Mouse (Mus musculus) CH12.LX (cell line): ENCODE data around the gene Grin2c. TPM values are rescaled to one million over a fixed set of nuclear protein-coding genes. Genes with fewer than 3 reads are reported as not detected.

Experiments used
- DNase-seq: peaks from one replicate; pipeline ENCODE4 v3.0.0-alpha.2; 2013; ENCODE audit errors: extremely low read depth
- H3K27ac ChIP-seq: 2 replicates; pipeline ENCODE4 v1.5.1; 2012; ENCODE audit warnings: low read depth, mild to moderate bottlenecking, control low read depth, moderate library complexity; ENCODE audit not compliant: insufficient read depth
- H3K27me3 ChIP-seq: replicated peaks from 2 replicates; pipeline ENCODE3; 2012; ENCODE audit warnings: inconsistent platforms
- H3K36me3 ChIP-seq, 2 experiments: replicated peaks in 1 of 2; 2 replicates each; pipeline versions ENCODE3 to v1.6.1; 2012; ENCODE audit warnings: inconsistent platforms in 1 of 2, low read length in 1 of 2, mild to moderate bottlenecking in 1 of 2, mixed read lengths in 1 of 2, moderate library complexity in 1 of 2; ENCODE audit not compliant: control insufficient read depth in 1 of 2, insufficient read depth in 1 of 2
- H3K4me1 ChIP-seq, 2 experiments: 2 replicates each; pipeline ENCODE4 v1.6.1; 2012; ENCODE audit warnings: inconsistent platforms in 1 of 2, moderate library complexity in 1 of 2; ENCODE audit not compliant: insufficient read depth in 2 of 2, control insufficient read depth in 1 of 2
- H3K4me2 ChIP-seq: 2 replicates; pipeline ENCODE4 v1.6.1; 2012; ENCODE audit warnings: low read depth, mild to moderate bottlenecking, control low read depth; ENCODE audit not compliant: poor library complexity, insufficient read depth, severe bottlenecking
- H3K4me3 ChIP-seq, 3 experiments: fragments of 150-350 bp in 1 of 3; sonication (generic) in 1 of 3; replicated peaks in 1 of 3; 2 replicates each; pipeline versions ENCODE3 to v1.5.1; 2011 to 2012; ENCODE audit warnings: low read depth in 2 of 3, low read length in 2 of 3, mild to moderate bottlenecking in 2 of 3, moderate library complexity in 2 of 3, control low read depth in 1 of 3, improper control_type of control experiment in 1 of 3, inconsistent platforms in 1 of 3, mixed read lengths in 1 of 3; ENCODE audit not compliant: poor library complexity in 1 of 3
- H3K79me2 ChIP-seq: replicated peaks from 2 replicates; pipeline ENCODE4 v1.6.1; 2012; ENCODE audit warnings: mild to moderate bottlenecking, moderate library complexity; ENCODE audit not compliant: control insufficient read depth, poor library complexity, insufficient read depth, severe bottlenecking; ENCODE audit errors: extremely low read depth
- H3K9ac ChIP-seq: 2 replicates; pipeline ENCODE4 v1.6.1; 2012; ENCODE audit warnings: low read depth, mild to moderate bottlenecking, control low read depth, moderate library complexity; ENCODE audit not compliant: insufficient read depth
- H3K9me3 ChIP-seq: replicated peaks from 2 replicates; pipeline ENCODE3; 2012; ENCODE audit warnings: low read length, inconsistent platforms, mixed read lengths
- CHD1 ChIP-seq: IDR thresholded peaks from 2 replicates; pipeline ENCODE4 v1.6.1; 2012; ENCODE audit warnings: low read depth, low read length, improper control_type of control experiment, inconsistent platforms
- CTCF ChIP-seq, 2 experiments: IDR thresholded peaks in 1 of 2; conservative IDR thresholded peaks in 1 of 2; 2 replicates each; pipeline ENCODE4 v1.5.1; 2011 to 2012; ENCODE audit warnings: low read depth in 2 of 2, low read length in 2 of 2, improper control_type of control experiment in 1 of 2, inconsistent platforms in 1 of 2, mild to moderate bottlenecking in 1 of 2, moderate library complexity in 1 of 2
- E2F4 ChIP-seq: IDR thresholded peaks from 2 replicates; pipeline ENCODE4 v1.6.1; 2011; ENCODE audit warnings: low read depth, low read length, improper control_type of control experiment; ENCODE audit not compliant: insufficient replicate concordance
- MAFK ChIP-seq: IDR thresholded peaks from 2 replicates; pipeline ENCODE4 v1.6.1; 2011; ENCODE audit warnings: low read length, improper control_type of control experiment; ENCODE audit not compliant: insufficient replicate concordance
- RCOR1 ChIP-seq: conservative IDR thresholded peaks from 2 replicates; pipeline ENCODE4 v1.6.1; 2012; ENCODE audit warnings: low read depth, mild to moderate bottlenecking, inconsistent platforms, low read length, improper control_type of control experiment
- UBTF ChIP-seq: IDR thresholded peaks from 2 replicates; pipeline ENCODE4 v1.6.1; 2012; ENCODE audit warnings: low read depth, mild to moderate bottlenecking, inconsistent platforms, low read length, improper control_type of control experiment, moderate library complexity
- USF2 ChIP-seq: conservative IDR thresholded peaks from 2 replicates; pipeline ENCODE4 v1.6.1; 2011; ENCODE audit warnings: low read depth, low read length, improper control_type of control experiment
- ZC3H11A ChIP-seq: IDR thresholded peaks from 2 replicates; pipeline ENCODE4 v1.6.1; 2012; ENCODE audit warnings: low read depth, mild to moderate bottlenecking, inconsistent platforms, low read length, improper control_type of control experiment
- ZMIZ1 ChIP-seq: IDR thresholded peaks from 2 replicates; pipeline ENCODE4 v1.6.1; 2012; ENCODE audit warnings: low read depth, mild to moderate bottlenecking, inconsistent platforms, low read length, improper control_type of control experiment
- dilution Hi-C: fragments of 300-500 bp; cut with MboI; formaldehyde crosslinking; loops from 2 replicates; pipeline ENCODE4 v1.14.3; 2020; ENCODE audit warnings: low sequenced_read_pairs; ENCODE audit not compliant: extremely low pct_unique_long_range_greater_than_20kb, extremely low pct_ligation_motif_present
- in situ Hi-C: fragments of 300-500 bp; cut with MboI; formaldehyde crosslinking; loops from 3 replicates; pipeline ENCODE4 v1.14.3; 2019; ENCODE audit warnings: low sequenced_read_pairs, low pct_ligation_motif_present, low pct_unique_long_range_greater_than_20kb, mixed read lengths
- polyA plus RNA-seq: library from polyadenylated mRNA; unstranded; fragments of >175 nt; gene quantifications from 2 replicates; pipeline ENCODE4 v1.2.1, GENCODE M21; 2012; ENCODE audit warnings: low read depth; ENCODE audit not compliant: insufficient read length
- total RNA-seq, 2 experiments: library from RNA; depleted of rRNA; stranded (reverse); fragments of 300-350 nt in 1 of 2; fragments of >200 nt in 1 of 2; gene quantifications; 2 replicates each; pipeline ENCODE4 v1.2.3; 2012 to 2014

Gene Grin2c
- total and polyA plus RNA-seq, 3 experiments = 0.04 TPM; not detected in 2

DNA sequence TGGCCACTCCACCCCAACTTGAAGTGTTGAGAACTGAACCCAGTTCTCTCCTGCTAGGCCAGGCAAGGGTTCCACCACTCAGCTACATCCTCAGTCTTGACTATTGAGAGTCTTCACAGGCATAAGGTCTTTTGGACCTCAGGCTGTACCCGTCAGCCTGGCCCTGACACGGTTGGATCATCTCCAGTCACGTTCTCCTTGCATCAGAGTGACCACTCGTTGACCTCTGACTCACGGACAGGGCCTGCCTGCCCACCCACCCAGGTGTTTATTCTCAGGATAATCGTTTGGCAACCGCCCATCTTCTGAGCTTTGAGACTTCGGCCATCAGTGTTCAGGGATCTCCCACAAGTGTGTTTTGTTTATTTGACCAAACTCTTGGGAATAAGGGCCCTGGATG is 36.1 kb upstream of the Grin2c start:
- no peak overlapping the region for H3K4me2 ChIP-seq
- in situ Hi-C loops = no loop called here
- no peaks in the 10 kb centered on the region for H3K36me3 ChIP-seq
- TF ChIP-seq RCOR1 = no peak
- no peak for TF ChIP-seq CHD1
- no peak for TF ChIP-seq ZC3H11A
- TF ChIP-seq UBTF = no peak
- TF ChIP-seq ZMIZ1 = no peak
- TF ChIP-seq MAFK = no peak
- no peaks in the 10 kb centered on the region for H3K79me2 ChIP-seq
- peaks cover 81% of the 10 kb centered on the region for H3K27me3 ChIP-seq
- H3K4me3 ChIP-seq = no peak overlapping the region
- no peak for DNase-seq
- dilution Hi-C loops = no loop called here
- no peak overlapping the region for H3K9ac ChIP-seq
- peaks cover 11% of the 10 kb centered on the region for H3K9me3 ChIP-seq
- no peak overlapping the region for H3K27ac ChIP-seq
- H3K4me1 ChIP-seq = peaks cover 0 to 10% of the 10 kb centered on the region in 2 experiments; a peak in 2 of 4 replicates

- TF ChIP-seq USF2 = no peak
- no peak overlapping the region for H3K4me3 ChIP-seq
- no peak overlapping the region for H3K27ac ChIP-seq
- in situ Hi-C loops (no loop called here), dilution Hi-C loops (no loop called here)
- no peak overlapping the region for H3K4me2 ChIP-seq
- H3K36me3 ChIP-seq = no peaks in the 10 kb centered on the region
- peaks cover 4 to 12% of the 10 kb centered on the region in 2 experiments; a peak in 3 of 4 replicates for H3K4me1 ChIP-seq
- peaks cover 11% of the 10 kb centered on the region for H3K9me3 ChIP-seq
- no peak overlapping the region for H3K9ac ChIP-seq
- no peak for DNase-seq
- no peaks in the 10 kb centered on the region for H3K79me2 ChIP-seq
- peaks cover 83% of the 10 kb centered on the region for H3K27me3 ChIP-seq
Measured at GRCm38 (mm10) chr11:115301351-115301750, 34.3 kb upstream of the Grin2c start.

- dilution Hi-C loops = no loop called here
- Histone ChIP-seq H3K79me2 (no peaks in the 10 kb centered on the region), H3K27ac (no peak overlapping the region), H3K9ac (no peak overlapping the region), H3K27me3 (peaks cover 85% of the 10 kb centered on the region), H3K4me1 (peaks cover 7 to 9% of the 10 kb centered on the region in 2 experiments), H3K9me3 (peaks cover 11% of the 10 kb centered on the region), H3K4me2 (no peak overlapping the region), H3K4me3 (no peak overlapping the region), H3K36me3 (no peaks in the 10 kb centered on the region)
- peak in 1 of 2 experiments; percentile 44; a peak in 2 of 4 replicates for TF ChIP-seq CTCF (conservative IDR thresholded peaks at IDR 0.05 in 1 of 2, IDR thresholded peaks at IDR 0.05 in 1 of 2; ENCODE audit: low read depth in 2 of 2, low read length in 2 of 2)
- TF ChIP-seq E2F4 = no peak
- DNase-seq = no peak
- in situ Hi-C loops = no loop called here
Measured at GRCm38 (mm10) chr11:115300745-115301144, 33.7 kb upstream of the Grin2c start.
